Mouse (Mus musculus): Measurements from ENCODE around the gene Igsf3.

The Igsf3 gene

DNA sequence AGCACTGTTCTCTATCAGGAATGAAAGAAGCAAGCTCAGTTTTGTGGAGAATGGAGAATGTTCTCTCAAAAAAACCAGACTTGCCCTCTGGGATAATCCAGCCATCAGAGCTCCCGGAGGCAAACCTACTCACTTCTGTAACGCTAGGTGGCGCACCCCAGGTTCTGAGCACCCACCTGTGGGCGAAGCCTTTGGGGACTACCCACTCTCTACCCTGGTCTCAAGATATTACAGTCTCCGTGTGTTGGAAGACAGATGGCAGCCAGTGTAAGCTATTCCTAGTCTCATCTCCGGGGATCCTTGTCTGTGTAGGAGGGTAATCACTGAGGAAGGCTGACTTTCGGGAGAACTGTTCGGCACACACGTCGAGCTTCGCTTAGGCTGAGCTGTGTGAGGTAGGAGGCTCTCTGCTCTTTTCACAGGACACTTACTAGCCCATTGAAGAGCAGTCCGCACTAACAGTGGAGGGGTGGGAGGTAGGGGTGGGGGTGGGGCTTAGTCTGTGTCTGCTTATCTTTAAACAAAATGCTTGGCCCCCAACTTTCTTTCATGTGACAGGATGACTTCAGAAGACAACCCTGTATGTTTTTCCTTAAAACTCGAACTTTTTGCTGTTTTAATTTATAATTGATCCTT is 4.4 kb upstream of the Igsf3 start:
- peak; percentile 74 for DNase-seq (ENCODE audit: low spot score)

DNA sequence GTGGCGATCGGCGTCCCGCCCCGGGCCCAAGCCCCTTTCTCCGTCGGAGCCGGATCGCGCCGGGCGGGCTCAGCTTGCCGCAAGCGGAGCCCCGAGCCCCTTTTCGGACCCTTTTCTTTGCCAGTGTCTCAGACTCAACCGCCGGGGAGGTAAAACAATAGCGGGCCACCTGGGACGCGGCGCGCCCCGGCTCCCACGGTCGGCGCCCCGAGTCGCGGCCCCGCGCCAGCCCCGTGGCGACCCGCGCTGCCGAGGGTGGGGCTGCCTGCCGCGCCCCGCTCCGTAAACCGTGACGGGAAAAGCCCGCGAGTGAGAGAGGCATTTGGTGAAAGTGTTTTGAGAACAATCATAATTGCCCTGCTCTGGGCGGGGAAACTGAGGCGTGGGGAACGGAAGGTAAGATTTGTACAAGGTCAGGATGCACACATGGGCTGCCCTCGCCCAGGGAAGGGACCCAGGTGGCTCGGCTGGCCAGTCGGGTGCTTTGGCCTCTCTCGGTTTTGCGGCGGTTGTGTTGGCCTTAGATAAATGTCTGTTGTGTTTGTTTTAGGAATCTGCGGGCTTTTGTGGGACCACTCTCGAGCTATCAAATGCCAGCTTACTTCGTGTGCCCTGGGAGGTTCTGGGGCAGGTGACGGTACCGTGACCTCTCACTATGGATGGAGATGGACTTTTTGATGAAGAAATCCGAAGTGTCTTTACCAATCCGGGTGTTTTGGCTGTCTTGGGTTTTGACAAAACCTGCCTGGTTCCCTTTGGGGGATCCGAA is 557 bp downstream of the Igsf3 start:
- DNase-seq (ENCODE audit: low spot score) = no peak

DNA sequence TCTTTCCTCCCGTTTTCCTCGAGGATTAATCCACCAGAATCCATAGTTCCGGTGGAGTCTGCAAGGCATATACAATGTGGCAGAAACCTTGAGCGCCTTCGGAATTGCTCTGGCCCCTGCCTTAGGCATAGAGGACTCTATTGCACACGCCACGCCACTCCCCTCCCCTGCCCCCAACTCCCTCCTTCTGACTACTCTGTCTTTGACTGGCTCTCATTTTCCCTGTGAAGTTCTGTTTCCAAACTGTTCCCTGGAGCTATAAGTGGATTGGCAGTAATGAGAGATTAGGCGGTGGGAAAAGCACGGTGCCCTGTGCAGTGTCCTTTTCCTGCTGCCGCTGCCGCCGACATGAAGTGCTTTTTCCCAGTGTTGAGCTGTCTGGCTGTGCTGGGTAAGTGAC is 1.2 kb downstream of the Igsf3 start:
- DNase-seq (ENCODE audit: low spot score) = peak; percentile 80

DNA sequence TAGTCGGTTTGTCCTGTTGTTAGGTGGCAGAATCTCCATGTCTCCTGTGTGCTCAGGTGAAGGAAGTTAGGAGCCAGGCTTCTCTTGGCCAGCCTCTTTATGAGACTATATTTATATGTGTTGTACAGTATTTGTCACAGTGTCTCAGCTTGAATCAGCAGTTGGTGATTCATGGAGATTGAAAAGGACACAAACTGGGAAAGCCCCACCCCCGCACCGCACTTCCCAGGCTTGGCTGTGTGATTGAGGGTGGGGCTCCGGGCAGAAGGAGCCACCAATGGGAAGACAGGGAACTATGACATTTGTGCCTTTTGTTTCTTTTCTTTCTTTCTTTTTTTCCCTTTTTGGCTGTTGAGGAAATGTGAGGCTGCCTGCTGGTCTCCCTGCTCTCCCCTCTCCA is 2.9 kb downstream of the Igsf3 start:
- no peak for DNase-seq (ENCODE audit: low spot score)

DNA sequence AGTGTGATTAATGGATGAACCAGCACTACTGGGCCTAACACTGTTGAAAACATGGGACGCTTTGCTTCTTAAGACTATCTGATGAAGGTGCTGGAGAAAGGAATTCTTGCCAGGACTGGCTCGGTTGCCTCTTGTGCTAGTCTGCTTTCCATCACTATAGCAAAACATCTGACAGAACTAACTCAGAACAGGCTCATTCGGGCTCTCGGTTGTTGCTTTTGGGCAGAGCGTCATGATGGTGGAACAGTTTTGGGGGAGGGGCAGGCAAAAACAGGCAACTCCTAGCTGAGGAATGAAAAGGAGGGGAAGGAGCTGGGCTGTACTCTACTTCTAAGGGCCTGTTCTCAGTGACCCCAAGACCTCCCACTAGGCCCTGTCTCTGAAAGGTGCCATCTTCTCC is 4.8 kb downstream of the Igsf3 start:
- DNase-seq (ENCODE audit: low spot score) = no peak

DNA sequence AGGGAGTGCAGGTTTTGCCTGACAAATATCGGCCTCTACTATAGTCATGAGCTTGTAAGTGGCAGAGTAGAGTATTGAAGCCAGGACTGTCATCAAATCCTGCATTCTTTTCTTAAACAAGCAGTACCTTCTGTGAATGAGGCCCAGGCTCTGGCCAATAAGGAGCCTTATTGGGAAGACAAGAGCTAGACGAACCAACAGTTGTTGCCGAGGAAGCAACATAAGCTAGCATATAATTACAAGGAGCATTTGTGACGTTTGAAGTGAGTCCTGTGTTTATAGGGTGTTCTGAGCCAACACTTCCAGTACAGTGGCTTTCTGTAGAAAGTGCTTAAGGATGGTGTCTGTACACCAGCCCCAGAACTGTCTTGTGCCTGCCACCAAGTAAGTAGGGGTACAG is 5.9 kb downstream of the Igsf3 start:
- DNase-seq (ENCODE audit: low spot score) = no peak

DNA sequence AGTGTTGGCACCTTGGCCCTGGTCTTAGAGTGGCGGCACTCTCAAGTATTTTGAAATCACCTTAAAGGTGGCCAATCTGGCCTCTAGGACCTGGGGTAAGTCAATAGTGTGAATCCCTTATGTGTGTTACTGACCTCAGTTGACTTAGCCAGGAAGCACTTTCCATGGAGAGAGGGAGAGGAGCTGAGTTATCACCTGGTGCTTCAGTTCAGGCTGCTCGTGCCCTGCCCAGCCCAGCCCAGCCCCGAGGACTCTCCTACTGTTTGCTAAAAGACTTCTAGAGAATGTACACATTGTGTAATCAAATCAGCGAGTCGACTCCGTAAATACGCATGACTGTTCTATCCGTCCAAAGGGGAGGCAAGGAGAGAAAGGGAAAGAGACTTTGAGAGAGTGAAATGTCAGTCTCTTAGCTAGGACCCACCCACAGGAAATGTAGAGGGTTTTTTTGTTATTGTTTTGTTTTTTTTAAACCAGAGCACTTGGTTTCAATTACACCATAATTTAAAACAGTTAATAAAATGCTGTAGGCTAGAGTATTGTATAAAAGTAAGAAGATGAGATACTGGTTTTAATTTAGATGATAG is 9.6 kb downstream of the Igsf3 start:
- no peak for DNase-seq (ENCODE audit: low spot score)

DNA sequence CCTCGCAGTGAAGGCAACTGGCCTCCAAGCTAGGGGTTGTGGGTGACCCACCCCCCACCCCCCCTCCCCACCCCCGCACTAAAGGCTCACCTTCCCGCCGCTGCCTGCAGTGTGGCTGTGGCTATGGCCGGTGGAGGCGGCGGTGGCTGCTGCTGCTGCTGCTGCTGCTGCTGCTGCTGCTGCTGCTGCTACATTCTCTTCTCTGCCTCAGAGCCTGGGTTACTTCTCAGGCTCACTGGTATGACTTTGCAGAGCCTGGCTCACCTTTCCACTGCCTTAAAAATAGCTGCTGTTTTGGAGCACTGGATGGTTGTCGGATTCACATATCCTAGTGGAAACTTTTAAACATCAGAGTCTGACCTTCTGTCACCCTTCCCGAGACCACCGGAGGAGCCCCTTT is 11.0 kb downstream of the Igsf3 start:
- DNase-seq (ENCODE audit: low spot score) = no peak

DNA sequence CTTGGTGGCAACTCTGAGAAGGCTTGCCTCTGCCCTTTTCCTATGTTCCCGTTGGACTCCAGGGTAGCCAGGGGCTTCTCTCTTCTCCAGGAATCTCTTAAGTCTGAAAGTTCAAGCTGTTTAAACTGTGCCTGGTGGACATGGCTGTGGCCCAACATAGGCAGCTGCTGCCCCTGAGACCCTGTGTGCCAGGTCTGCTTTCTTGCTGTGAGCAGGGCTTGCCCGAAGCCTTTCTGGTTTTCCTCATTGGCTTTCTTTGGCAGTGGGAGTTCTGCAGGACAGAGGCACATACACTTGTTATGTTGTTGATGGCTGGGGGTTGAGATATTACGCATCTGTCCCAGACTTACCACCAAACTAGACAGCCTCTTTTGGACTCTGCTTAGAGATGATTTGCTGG is 12.7 kb downstream of the Igsf3 start:
- DNase-seq (ENCODE audit: low spot score) = no peak

DNA sequence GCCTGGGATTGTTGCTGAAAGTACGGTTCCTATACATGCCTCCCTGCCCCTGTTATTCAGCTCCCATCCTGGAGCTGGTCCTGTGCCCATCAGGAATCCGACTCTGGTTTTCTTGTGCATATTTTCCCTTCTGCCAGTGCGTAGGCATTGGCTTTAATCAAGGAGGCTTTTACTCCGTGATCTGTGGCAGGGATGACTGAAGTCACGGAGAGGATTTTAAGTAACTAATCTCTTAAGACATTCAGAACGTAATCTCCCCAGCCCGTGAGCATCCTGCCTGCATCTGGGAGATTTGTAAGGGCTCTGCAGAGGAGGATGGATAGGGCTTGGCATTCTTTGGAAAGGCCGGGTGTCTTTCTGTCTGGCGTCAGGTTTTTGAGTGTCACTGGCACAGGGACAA is 13.6 kb downstream of the Igsf3 start:
- no peak for DNase-seq (ENCODE audit: low spot score)

DNA sequence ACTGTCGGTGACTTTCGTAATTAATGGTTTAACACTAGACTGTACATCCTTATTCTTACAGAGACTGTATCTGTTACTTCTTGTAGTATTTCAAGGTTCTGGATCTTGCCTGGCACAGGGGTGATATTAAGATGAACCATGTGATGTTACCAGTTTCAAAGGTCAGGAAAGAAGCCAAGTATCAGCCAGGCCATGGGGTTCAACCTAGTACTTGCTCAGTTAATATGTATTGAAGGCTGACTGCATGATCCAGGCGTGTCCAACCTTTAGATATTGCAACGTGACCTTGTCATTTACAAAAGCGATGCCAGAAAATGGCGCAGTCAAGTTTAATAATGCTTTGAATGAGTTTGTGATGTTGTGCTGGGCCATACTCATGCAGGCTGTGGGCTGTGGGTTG is 15.1 kb downstream of the Igsf3 start:
- no peak for DNase-seq (ENCODE audit: low spot score)

DNA sequence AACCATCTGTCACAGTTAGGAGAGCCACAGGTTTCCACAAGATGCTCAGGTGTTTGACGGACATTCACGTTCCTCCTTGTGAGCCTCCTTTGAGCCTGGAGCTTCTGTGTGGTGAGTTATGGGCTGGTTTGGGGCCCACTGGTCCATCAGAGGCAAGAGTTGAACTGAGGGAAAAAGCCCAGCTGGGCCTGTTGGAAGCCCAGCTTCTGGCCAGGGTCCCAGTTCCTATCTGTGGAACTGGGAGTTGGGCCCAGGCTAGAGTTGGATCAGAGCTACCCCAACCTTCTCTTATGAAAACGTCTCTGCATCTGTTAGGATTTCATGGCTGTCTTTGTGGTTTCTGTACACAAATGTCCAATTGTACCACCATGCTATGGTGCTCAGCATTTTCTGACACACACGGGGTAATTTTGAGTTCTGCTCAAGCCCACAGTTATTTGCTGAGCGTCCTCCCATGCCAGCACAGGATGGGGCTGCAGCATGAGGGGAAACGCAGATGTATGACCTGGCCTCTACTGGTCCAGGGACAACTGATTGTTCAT is 16.3 kb downstream of the Igsf3 start:
- DNase-seq (ENCODE audit: low spot score) = no peak

DNA sequence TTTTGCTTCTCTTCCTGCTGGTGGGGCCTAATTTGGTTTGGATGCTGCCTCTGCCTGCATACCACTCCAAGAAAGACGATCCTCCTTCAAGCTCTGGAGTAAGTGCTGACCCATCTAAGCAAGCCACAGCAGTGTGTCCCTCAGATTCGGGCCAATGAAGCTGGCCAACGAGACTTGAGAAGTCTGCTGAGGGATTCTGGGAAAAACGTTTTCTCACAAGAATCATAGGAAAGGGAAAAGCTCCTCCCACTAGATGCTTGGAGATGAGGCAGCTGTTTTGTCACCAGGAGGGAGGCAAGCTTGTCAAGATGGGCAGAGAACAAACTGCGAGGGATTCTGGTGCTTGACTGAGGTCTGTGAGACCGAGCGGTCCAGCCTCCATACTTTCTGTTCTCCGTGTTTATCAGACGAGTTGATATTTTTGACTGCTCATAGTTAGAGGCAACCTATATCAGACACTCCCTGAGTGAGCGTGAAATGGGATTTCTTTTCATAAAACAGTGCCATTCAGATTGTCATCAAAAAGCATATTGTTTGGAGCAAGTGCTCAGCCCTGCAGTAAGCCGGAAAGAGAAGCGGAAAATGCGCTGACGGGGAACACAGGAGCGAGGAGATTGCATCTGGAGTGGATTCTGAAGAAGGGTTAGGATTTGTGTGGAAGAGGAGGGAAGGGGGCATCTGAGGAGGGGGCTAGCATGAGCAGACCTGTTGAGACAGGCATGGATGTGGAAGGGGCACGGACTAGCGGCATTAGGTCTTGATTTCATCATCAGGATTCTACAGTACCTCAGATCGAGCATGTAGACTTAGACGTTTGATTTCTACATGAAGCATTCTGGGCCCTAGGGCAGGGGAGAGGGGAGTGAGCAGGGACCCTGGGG is 17.0 kb downstream of the Igsf3 start:
- no peak for DNase-seq (ENCODE audit: low spot score)

DNA sequence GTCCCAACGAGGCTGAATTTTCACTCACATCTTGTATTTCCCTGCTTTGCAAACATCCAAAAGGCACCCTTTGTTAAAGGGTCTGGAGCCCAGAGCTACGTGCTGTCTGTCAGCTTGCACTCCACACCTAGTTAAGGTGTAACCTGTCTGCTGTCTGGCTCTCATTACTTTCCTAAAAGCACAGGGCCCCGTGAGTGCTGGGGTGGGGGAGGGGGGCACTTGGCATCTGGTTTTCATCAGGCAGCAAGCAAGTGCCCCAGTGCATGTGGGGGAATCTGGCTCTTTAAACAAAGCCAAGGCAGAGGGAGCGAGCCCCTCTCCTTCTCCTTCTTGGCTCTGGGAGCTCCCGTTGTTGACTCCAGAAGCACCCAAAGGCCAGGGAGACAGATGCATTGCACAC is 18.5 kb downstream of the Igsf3 start:
- peak; percentile 77 for DNase-seq (ENCODE audit: low spot score)

DNA sequence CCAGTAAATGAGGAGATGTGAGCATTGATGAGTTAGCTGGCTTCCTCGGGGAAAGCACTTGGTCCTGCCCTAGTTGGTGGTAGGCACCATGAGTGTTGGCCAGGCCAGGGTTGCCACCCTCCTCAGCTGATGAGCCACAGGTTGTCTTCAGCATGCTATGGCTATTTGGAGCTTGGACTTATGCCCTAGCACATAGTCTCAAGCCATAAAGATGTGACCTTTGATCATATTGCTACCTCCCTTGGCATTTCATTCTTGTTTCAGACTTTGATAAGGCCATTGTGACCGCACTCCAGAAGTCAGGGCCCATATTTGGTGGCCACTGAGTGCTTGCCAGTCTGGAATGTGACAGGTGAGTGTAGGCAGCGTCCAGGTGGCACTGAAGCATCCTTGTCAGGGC is 19.2 kb downstream of the Igsf3 start:
- DNase-seq (ENCODE audit: low spot score) = no peak

DNA sequence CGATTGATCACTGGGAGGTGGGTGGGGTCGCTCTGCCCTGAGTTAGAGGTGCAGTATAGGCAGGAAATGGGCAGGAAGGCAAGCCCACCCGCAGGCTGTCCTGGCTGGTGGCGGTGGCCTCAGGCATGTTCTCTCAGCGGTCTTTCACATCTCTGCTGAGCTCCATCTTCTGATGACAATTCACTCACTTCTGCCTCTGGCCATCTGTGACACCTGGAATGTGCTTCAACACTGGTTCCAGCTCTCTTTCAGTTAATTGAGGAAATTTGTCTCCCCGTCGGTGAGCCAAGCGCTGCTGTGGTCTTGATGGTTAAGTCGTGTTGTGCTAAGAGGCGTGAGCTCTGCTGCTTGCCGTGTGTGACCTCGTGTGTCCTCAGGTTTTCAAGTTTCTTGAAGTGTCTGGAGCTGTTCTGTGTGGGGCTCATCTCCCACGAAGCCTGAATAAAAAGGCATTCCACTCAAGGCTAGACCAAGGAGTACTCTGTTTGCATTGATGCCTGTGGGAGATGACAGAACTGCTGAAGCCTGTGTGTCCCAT is 19.9 kb downstream of the Igsf3 start:
- DNase-seq (ENCODE audit: low spot score) = peak; percentile 48

DNA sequence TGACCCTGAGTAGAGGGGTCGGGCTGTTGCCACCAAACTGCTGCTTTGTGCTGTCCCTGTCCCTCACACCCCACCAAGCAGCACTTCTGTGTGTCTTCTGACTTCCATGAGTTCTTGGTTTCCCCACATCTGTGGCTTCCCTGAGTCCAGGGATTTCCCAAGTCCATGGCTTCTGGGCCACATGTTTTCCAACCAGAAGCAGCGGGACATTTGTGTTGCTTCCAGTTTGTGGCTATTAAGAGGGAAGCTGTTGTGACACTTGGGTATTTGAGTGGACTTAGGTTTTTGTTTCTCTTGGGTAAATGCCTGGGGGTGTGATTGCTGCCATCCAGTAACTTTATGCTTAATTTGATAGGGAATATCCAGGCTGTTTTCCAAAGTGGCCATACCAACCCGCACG is 20.5 kb downstream of the Igsf3 start:
- DNase-seq (ENCODE audit: low spot score) = no peak

DNA sequence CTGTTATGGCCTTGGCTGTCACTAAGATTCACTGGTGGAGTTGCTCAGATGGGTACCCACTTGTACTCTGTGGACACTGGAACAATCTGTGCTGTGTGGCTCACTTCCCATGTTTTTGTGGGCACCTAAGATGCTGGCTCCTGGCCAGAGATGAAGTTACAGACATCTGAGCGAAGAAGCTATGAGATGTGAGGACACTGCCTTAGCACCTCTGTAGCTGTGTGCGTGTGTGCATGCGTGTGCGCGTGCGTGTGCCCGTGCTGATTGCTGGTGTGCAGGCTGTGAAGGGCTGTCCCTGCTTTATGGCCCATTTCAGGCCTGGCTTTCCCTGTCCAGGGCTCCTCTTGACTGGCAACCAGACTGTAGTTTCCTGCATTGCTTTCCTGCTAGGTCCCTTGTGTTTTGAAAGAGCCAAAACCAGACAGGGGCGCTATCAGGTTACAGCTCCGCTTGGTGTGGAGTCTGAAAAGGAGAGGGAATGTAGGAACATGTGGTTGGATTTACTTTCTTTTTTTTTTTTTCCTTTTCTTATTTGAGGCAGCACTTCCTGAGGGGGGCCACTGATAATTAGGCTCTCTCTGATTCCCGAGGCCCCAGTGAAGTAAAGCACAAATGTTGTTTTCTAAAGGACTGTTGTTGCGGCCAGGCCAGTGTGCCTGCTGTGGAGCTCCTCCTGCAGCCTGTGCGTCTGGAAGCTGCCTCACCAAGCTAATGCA is 21.3 kb downstream of the Igsf3 start:
- DNase-seq (ENCODE audit: low spot score) = peak; percentile 87

DNA sequence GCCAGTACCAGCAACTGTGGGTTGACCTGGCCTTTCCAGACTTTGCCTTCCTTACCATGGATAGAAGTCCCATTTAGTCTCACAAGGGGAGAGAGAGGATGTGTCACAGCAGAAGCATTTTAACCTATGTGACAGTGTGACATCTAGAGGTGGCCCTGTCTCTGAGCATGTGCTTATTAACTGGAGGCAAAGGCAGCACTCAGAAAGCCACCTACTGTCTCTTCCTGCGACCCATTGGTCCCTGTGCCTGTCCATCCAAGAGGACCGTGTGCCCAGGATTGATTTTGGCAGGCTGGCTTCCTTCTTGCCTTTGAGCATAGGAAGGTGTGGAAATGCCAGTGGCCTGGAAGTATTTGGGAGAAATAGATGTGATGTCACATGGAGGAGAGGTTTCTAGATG is 22.0 kb downstream of the Igsf3 start:
- no peak for DNase-seq (ENCODE audit: low spot score)

DNA sequence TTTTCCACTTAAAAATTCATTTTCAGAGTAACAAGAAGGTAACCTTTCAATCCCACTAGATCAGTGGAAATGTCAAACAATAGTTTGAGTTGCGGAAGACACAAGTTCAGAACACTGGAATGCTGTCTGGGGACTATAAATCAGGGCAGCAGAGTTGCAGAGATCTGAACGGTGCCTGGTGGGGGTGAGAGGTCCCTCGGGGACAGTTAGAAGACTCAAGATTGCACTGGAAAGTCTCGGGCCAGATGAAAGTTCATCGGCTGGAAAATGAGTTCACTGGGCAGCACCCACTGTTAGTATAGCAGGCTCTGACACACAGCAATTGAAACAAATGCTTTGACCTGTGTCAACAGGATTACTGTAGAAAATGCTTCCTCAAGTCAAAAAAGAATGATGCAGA is 24.6 kb downstream of the Igsf3 start:
- no peak for DNase-seq (ENCODE audit: low spot score)

DNA sequence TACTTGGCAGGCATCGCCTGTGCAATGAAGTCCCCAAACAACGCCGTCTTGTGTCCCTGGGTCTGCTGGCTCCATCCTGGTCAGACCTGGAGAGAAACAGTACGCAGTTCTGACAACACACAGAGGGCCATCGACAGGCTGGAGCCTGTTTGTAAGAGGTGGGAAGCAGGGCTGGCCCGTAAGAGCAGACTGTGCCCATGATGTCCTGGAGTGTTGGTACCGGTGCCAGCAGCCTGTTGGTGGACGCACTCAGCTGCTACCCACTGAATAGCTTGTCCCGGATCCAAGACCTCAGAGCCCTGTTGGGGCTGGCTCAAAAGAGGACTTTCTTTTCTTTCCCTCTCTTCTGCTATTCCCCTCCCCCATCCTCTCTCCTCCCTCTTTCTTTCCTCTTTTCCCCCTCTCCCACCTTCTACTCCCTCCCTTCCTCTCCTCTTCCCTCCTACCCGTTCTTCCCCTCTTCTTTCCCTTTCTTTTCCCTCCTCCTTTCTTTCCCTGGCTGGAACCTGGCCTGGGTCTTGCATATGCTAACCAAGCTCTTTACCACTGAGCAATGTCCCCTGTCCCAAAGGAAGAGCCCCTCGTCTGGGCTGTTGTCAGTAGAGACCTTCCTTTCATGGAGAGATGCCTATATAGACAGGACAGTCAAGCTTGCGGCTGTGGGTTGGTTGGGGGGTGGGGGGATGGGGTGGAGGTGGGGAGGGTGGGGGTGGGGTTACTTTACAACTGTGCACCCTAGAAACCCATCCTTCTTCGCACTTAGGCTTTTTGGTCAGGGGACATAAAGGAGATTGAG is 27.9 kb downstream of the Igsf3 start:
- no peak for DNase-seq (ENCODE audit: low spot score)

Measured in embryo, embryonic 10.5 days (tissue).